Mouse (Mus musculus) midbrain, postnatal 0 days (tissue): ENCODE data around the gene Gm28043. TPM values are rescaled to one million over a fixed set of nuclear protein-coding genes. Genes with fewer than 3 reads are reported as not detected.

Experiments
- ATAC-seq: fragments of 200-750 bp; cut with Nextera tagmentation; 2 replicates; pipeline ENCODE4 v1.8.0; 2017; ENCODE audit warnings: moderate number of reproducible peaks, mild to moderate bottlenecking, moderate TSS enrichment, moderate library complexity; ENCODE audit not compliant: low FRiP score
- DNase-seq: peaks from one replicate; pipeline ENCODE4 v3.0.0-alpha.2; 2015; ENCODE audit warnings: low spot score
- H3K27ac ChIP-seq: fragments of 300-500 bp; sonication (generic); 2 replicates; pipeline ENCODE4 v1.5.1; 2014; ENCODE audit warnings: low read depth, mild to moderate bottlenecking, low read length, mixed read lengths
- H3K27me3 ChIP-seq: fragments of 300-500 bp; sonication (generic); 2 replicates; pipeline ENCODE4 v1.6.1; 2014; ENCODE audit warnings: low read length, control low read depth, mixed read lengths; ENCODE audit not compliant: insufficient read depth
- H3K36me3 ChIP-seq: fragments of 300-500 bp; sonication (generic); 2 replicates; pipeline ENCODE4 v1.6.1; 2014; ENCODE audit warnings: low read length, control low read depth, mixed read lengths; ENCODE audit not compliant: insufficient read depth
- H3K4me1 ChIP-seq: fragments of 300-500 bp; sonication (generic); 2 replicates; pipeline ENCODE4 v1.6.1; 2014; ENCODE audit warnings: mild to moderate bottlenecking, control low read depth, antibody characterized with exemption, low read length, mixed read lengths; ENCODE audit not compliant: insufficient read depth
- H3K4me2 ChIP-seq: fragments of 300-500 bp; sonication (generic); 2 replicates; pipeline ENCODE4 v1.6.1; 2014; ENCODE audit warnings: low read depth, mild to moderate bottlenecking, low read length, mixed read lengths; ENCODE audit not compliant: poor library complexity, severe bottlenecking
- H3K4me3 ChIP-seq: fragments of 300-500 bp; sonication (generic); 2 replicates; pipeline ENCODE4 v1.5.1; 2014; ENCODE audit warnings: low read depth, mild to moderate bottlenecking, low read length, moderate library complexity
- H3K9ac ChIP-seq: fragments of 300-500 bp; sonication (generic); replicated peaks from 2 replicates; pipeline ENCODE4 v1.6.1; 2014; ENCODE audit warnings: mild to moderate bottlenecking, low read length, moderate library complexity, mixed read lengths; ENCODE audit not compliant: poor library complexity, severe bottlenecking
- H3K9me3 ChIP-seq: fragments of 300-500 bp; sonication (generic); 2 replicates; pipeline ENCODE4 v1.6.1; 2016; ENCODE audit warnings: low read length, control low read depth
- CTCF ChIP-seq: IDR thresholded peaks from 2 replicates; pipeline ENCODE4 v1.5.1; 2016; ENCODE audit warnings: antibody characterized with exemption, mild to moderate bottlenecking
- WGBS: fragments of 180-500 bp; shearing (Covaris S2); extraction: QIAGEN DNeasy Blood & Tissue Kit; methylation state at CpG from one replicate; pipeline ENCODE4 v1.1.7; 2014; 5-methylcytosine and 5-hydroxymethylcytosine counted together
- polyA plus RNA-seq: library from polyadenylated mRNA; unstranded; fragments of >200 nt; fragmentation: Nextera tagmentation; extraction: Ambion mirVana; gene quantifications from 2 replicates; pipeline ENCODE4 v1.2.1, GENCODE M21; 2015
- total RNA-seq: library from RNA; depleted of rRNA; stranded (reverse); fragments of >200 nt; gene quantifications from 2 replicates; pipeline ENCODE4 v1.2.3, GENCODE M21; 2014

Gene Gm28043
- total and polyA plus RNA-seq, 2 experiments from 2014 or later: 1.7 to 3.8 TPM

DNA sequence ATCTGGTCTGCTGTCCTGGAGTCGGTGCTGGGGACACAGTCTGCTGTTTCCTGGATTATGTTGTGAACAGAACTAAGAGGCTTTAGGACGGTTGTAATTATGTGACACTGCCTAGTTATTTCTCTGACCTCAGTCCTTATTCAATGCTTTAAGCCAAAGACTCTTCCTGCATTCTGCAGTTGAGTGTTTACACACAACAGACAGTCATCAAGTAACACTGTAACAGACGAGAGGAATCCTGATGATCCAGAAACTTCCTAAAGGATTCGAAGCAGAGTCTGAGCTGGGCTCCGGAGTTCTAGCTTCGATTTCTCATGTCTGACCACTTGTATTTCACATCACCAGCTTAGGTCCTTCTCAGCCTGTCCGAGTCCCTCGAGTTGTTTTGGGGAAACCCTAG is 63.9 kb downstream of the Gm28043 start:
- Histone ChIP-seq H3K9me3 (no peaks in the 10 kb centered on the region), H3K4me1 (no peaks in the 10 kb centered on the region), H3K36me3 (peaks cover 77% of the 10 kb centered on the region), H3K27me3 (no peaks in the 10 kb centered on the region), H3K27ac (no peak overlapping the region), H3K4me3 (no peak overlapping the region), H3K9ac (no peak overlapping the region), H3K4me2 (no peak overlapping the region)
- ATAC-seq (no peak), DNase-seq (no peak)
- 86% methylated on average over 8 of the region's 8 CpGs for WGBS
- no peak for TF ChIP-seq CTCF

DNA sequence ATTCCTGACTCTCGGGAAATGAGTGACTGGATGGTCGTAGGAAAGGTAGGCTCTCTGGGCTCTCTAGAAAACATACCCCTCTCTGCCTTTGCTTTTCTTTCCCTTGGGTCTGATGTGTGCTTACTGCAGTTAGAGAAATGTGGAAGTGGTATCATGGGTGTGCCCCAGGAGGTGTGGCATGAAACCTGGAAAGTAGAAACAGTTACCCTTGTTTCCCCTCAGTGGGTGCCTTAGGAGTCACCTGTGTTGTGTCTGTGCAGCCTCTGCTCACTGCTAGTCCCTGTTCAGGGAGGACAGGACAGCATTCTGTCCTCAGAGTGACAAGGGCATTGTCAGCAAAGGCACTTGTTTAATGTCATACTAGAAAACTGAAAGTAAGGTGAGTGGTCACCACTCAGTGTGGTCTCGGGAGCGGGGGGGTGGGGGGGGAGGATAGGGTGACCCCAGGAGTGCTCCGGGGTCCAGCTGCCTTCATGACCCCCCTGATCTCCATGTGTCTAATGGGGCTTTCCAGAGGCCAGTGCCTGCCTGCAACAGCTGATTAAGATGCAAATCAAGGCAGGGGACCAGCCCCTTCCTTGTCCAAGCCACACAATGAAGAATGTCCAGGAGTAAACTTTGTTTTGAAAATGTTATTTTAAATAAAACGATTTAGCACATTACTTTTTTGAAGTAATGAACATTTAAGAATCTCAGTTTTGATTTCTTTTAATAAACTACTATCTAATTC is 64.5 kb downstream of the Gm28043 start:
- Histone ChIP-seq H3K36me3 (peaks cover 73% of the 10 kb centered on the region), H3K4me2 (no peak overlapping the region), H3K27ac (no peak overlapping the region), H3K9me3 (no peaks in the 10 kb centered on the region), H3K27me3 (no peaks in the 10 kb centered on the region), H3K4me1 (no peaks in the 10 kb centered on the region), H3K4me3 (no peak overlapping the region), H3K9ac (no peak overlapping the region)
- ATAC-seq (no peak), DNase-seq (no peak)
- TF ChIP-seq CTCF: no peak
- WGBS: 82% methylated on average over 6 of the region's 6 CpGs

DNA sequence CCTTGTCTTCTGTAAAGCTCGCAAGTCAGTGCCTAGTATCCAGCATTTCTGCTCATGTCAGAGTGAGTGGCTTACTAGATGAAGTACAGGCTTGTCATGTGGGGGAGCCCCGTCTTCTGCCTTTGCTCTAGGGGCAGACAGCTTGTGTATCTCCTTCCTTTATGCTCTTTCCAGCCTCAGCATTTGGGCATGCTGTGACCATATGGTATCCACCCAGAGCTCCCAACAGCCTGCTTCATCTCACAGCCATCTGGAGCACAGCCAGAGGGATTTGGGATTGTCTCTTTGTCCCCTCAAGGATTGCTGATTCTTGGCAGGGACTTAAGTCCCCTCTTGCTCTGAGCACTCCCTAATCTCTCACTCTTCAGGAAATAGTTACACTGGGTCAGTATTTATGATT is 65.5 kb downstream of the Gm28043 start:
- Histone ChIP-seq H3K4me2 (no peak overlapping the region), H3K27ac (no peak overlapping the region), H3K4me1 (no peaks in the 10 kb centered on the region), H3K4me3 (no peak overlapping the region), H3K9ac (no peak overlapping the region), H3K27me3 (no peaks in the 10 kb centered on the region), H3K36me3 (peaks cover 74% of the 10 kb centered on the region), H3K9me3 (no peaks in the 10 kb centered on the region)
- DNase-seq (peak; percentile 92), ATAC-seq (no peak)
- no peak for TF ChIP-seq CTCF
- WGBS: 53% methylated on average over 2 of the region's 2 CpGs

DNA sequence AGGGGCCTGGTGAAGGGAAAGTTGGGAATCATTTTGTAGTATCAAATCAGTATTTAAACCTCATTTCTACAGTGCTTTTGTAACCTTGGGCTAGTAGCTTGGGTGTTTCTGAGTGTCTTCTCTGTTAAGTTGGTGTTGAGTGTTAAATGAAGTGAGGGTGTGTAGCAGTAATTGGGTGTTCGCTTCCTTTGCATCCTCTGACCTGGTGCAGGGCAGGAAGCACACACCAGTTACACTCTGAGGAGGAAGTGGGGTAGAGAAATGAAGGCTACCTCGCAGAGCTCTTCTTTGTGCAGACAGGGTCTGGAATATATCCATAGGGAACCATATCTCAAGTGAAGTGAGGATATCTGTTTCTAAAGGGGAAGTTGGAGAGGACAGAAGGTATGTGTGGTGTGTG is 66.2 kb downstream of the Gm28043 start:
- H3K27ac ChIP-seq: no peak overlapping the region
- ATAC-seq: no peak

DNA sequence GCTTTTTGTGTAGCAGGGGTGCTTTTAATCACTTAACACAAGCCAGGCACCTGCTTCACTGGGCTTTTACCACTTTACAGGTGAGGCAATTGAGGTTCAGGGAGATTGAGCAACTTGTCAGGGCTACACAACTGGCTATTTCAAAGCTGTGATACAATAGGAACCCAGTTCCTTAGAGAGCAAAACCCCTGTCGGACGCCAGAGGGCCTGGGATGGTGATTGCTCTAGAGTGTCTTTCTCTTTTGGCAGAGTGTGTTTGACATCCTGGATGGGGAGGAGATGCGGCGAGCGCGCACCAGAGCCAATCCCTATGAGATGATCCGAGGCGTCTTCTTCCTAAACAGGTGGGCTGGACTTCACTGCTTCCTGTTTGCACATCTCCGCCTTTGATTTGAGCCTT is 67.0 kb downstream of the Gm28043 start:
- ATAC-seq (no peak), DNase-seq (no peak)
- TF ChIP-seq CTCF: no peak
- Histone ChIP-seq H3K9me3 (no peaks in the 10 kb centered on the region), H3K4me3 (no peak overlapping the region), H3K4me1 (no peaks in the 10 kb centered on the region), H3K36me3 (peaks cover 74% of the 10 kb centered on the region), H3K27me3 (no peaks in the 10 kb centered on the region), H3K4me2 (no peak overlapping the region), H3K27ac (no peak overlapping the region), H3K9ac (no peak overlapping the region)
- 90% methylated on average over 9 of the region's 9 CpGs for WGBS

More for the DNA sequence above, 66.2 kb downstream of the Gm28043 start:
- H3K27me3 ChIP-seq: no peaks in the 10 kb centered on the region
- H3K4me3 ChIP-seq: no peak overlapping the region
- H3K4me2 ChIP-seq: no peak overlapping the region
- peaks cover 75% of the 10 kb centered on the region for H3K36me3 ChIP-seq
- no peak overlapping the region for H3K9ac ChIP-seq
- DNase-seq: no peak
- H3K9me3 ChIP-seq: no peaks in the 10 kb centered on the region
- no peak for TF ChIP-seq CTCF
- no peaks in the 10 kb centered on the region for H3K4me1 ChIP-seq
- 93% methylated on average over 2 of the region's 2 CpGs for WGBS

DNA sequence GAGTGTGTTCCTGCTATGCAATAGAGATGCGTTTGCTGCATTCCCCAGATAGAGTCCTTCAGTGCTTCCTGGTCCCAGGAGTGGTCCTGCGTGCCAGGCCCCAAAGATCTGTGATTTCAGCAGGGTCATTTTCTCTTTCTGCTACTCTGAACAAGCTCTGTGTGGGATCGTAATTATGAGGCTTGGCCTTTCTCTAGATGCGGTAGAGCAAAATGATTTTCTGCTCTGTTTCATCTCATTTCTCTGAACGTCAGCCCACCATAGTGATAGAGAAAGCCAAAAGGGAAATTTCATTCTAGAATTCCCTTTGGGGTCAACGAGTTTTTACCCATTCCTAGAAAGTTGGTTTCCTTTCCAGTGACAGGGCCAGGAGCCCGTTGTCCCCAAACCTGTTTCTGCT is 67.6 kb downstream of the Gm28043 start:
- ATAC-seq (no peak), DNase-seq (no peak)
- no peaks in the 10 kb centered on the region for H3K9me3 ChIP-seq
- no peaks in the 10 kb centered on the region for H3K4me1 ChIP-seq
- 84% methylated on average over 7 of the region's 7 CpGs for WGBS
- no peak overlapping the region for H3K4me3 ChIP-seq
- H3K4me2 ChIP-seq: no peak overlapping the region
- no peak overlapping the region for H3K9ac ChIP-seq
- H3K36me3 ChIP-seq: peaks cover 72% of the 10 kb centered on the region
- no peak overlapping the region for H3K27ac ChIP-seq
- no peak for TF ChIP-seq CTCF
- H3K27me3 ChIP-seq: no peaks in the 10 kb centered on the region
